Comparison of ENCODE assay signal across 17 mouse cellular contexts in the genomic region with DNA sequence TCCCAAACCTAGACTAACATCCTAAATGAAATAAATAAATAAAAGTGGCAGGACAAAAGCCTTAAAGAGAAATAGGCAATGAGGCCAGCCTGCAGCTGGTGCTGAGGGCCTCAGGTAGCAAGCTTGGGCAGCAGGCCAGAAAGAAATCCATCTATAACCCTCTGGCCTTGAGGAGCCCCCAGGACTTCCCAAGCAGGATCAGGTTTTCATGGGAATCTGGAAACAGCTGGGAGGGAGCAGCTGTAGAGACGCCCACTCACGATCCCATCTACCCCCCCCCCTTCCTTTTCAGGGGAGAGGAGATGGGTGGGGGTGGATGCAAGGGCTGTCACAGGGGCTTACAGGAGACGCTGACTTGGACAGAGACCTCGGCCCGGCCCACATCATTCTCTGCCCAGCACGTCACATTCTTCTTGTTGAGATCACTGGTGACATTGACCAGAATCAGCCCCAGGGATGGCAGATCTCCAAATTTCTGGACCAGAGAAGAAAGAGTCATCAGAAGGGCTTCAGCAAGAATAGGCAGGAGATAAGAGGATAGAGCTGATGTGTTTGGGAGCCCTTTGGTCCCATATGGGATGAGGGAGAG. TPM values are rescaled to one million over a fixed set of nuclear protein-coding genes. Genes with fewer than 3 reads are reported as not detected.
DNase-seq lines count a peak whose midpoint lies in the region; ATAC-seq lines count a peak whose summit lies in the region.
"Had no signal": no experiment of that assay in that cellular context is flagged by ENCODE, and none has a peak within 500 bp of the region (broad histone marks: within the 10 kb centered on the region; RNA-seq: fewer than 3 reads in every experiment).

No protein-coding gene starts in this region.

- peaks cover 16% of the 10 kb centered on the region for H3K4me1 ChIP-seq in kidney, embryonic 14.5 days (ENCODE audit: control insufficient read depth, insufficient read depth, low read length)
- no peaks in the 10 kb centered on the region for H3K4me1 ChIP-seq in neural tube, embryonic 14.5 days (ENCODE audit: control insufficient read depth, insufficient read depth, low read length)
- H3K4me1 ChIP-seq in neural tube, embryonic 15.5 days = 0 out of 2 replicates have a peak, but pooled peaks cover 5% of the 10 kb centered on the region

- H3K4me2 ChIP-seq in kidney, embryonic 14.5 days (replicated peaks; ENCODE audit: low read depth, low read length) = no peak overlapping the region
- no peak overlapping the region for H3K4me2 ChIP-seq in neural tube, embryonic 14.5 days (ENCODE audit: low read depth, low read length)
- no peak overlapping the region for H3K4me2 ChIP-seq in neural tube, embryonic 15.5 days
- H3K4me2 ChIP-seq: limb, embryonic 12.5 days had no signal

- 19% methylated on average over 6 of the region's 6 CpGs for WGBS in kidney, embryonic 14.5 days
- WGBS in neural tube, embryonic 14.5 days = 54% methylated on average over 6 of the region's 6 CpGs
- WGBS in neural tube, embryonic 15.5 days = 61% methylated on average over 6 of the region's 6 CpGs

- no peak overlapping the region for H3K4me3 ChIP-seq in kidney, embryonic 14.5 days (ENCODE audit: low read length)
- H3K4me3 ChIP-seq in neural tube, embryonic 14.5 days (ENCODE audit: low read depth, low read length) = no peak overlapping the region
- no peak overlapping the region for H3K4me3 ChIP-seq in neural tube, embryonic 15.5 days (replicated peaks)
- H3K4me3 ChIP-seq: heart, embryonic 10.5 days; limb, embryonic 12.5 days; midbrain, embryonic 10.5 days had no signal

- no peak overlapping the region for H3K9ac ChIP-seq in kidney, embryonic 14.5 days (ENCODE audit: low read depth, low read length)
- H3K9ac ChIP-seq in neural tube, embryonic 14.5 days (replicated peaks; ENCODE audit: low read depth, low read length) = 0 out of 2 replicates have a peak overlapping the region, but pooled peaks have one; percentile 1
- H3K9ac ChIP-seq in neural tube, embryonic 15.5 days (replicated peaks) = no peak overlapping the region
- H3K9ac ChIP-seq: limb, embryonic 12.5 days had no signal

- ATAC-seq in kidney, embryonic 14.5 days (ENCODE audit: low FRiP score, low TSS enrichment) = 0 out of 2 replicates have a peak, but pooled peaks have one; percentile 12
- ATAC-seq in neural tube, embryonic 14.5 days (ENCODE audit: low read depth) = no peak
- no peak for ATAC-seq in neural tube, embryonic 15.5 days (ENCODE audit: low FRiP score)
- ATAC-seq in megakaryocyte-erythroid progenitor cell, adult 5-6 weeks (replicated peaks; ENCODE audit: low FRiP score, low TSS enrichment, poor library complexity, severe bottlenecking) = no peak
- ATAC-seq: Patski had no signal

- no peaks in the 10 kb centered on the region for H3K9me3 ChIP-seq in kidney, embryonic 14.5 days (ENCODE audit: control insufficient read depth, low read length)
- no peaks in the 10 kb centered on the region for H3K9me3 ChIP-seq in neural tube, embryonic 14.5 days (ENCODE audit: control insufficient read depth, low read length)
- no peaks in the 10 kb centered on the region for H3K9me3 ChIP-seq in neural tube, embryonic 15.5 days (replicated peaks)
- H3K9me3 ChIP-seq: heart, embryonic 10.5 days; limb, embryonic 12.5 days; midbrain, embryonic 10.5 days had no signal

- H3K36me3 ChIP-seq in kidney, embryonic 14.5 days (ENCODE audit: control insufficient read depth, insufficient read depth, low read length) = no peaks in the 10 kb centered on the region
- H3K36me3 ChIP-seq in neural tube, embryonic 14.5 days (ENCODE audit: control insufficient read depth, insufficient read depth, low read length) = no peaks in the 10 kb centered on the region
- H3K36me3 ChIP-seq in neural tube, embryonic 15.5 days = no peaks in the 10 kb centered on the region
- H3K36me3 ChIP-seq: heart, embryonic 10.5 days; limb, embryonic 12.5 days; midbrain, embryonic 10.5 days had no signal

- DNase-seq in adrenal gland, adult 8-10 months = peak; percentile 34
- DNase-seq in adrenal gland, postnatal 4 days (ENCODE audit: low spot score in 2 of 2) = no peak
- DNase-seq in kidney, postnatal 25 days = no peak
- DNase-seq in gastrocnemius, postnatal 4 days (ENCODE audit: low spot score in 2 of 2) = no peak
- DNase-seq: cerebellum, adult 8-10 months; gastrocnemius, postnatal 10 days; kidney, adult 18-20 months; retina, postnatal 1 day had no signal

- H3K27ac ChIP-seq in kidney, embryonic 14.5 days (ENCODE audit: low read depth, low read length) = no peak overlapping the region
- no peak overlapping the region for H3K27ac ChIP-seq in neural tube, embryonic 14.5 days (ENCODE audit: low read depth, low read length)
- no peak overlapping the region for H3K27ac ChIP-seq in neural tube, embryonic 15.5 days (replicated peaks)
- H3K27ac ChIP-seq: heart, embryonic 10.5 days; limb, embryonic 12.5 days; midbrain, embryonic 10.5 days had no signal

- H3K27me3 ChIP-seq in kidney, embryonic 14.5 days (ENCODE audit: control insufficient read depth, insufficient read depth, low read length) = peaks cover under 1% of the 10 kb centered on the region
- H3K27me3 ChIP-seq in neural tube, embryonic 14.5 days (ENCODE audit: control insufficient read depth, insufficient read depth, low read length) = no peaks in the 10 kb centered on the region
- peaks cover 13% of the 10 kb centered on the region; the same call in 1 of the 2 replicates for H3K27me3 ChIP-seq in neural tube, embryonic 15.5 days (replicated peaks)

RNA-seq across cellular contexts. Expression of a gene that starts 9.2 kb away (rescaled TPM):
- total RNA-seq in adrenal gland, adult 8-10 months (2022) = 10 to 100 TPM in 2 of 4 experiments, 1 to 10 TPM in 2; 6.3 to 30.5 (median 13.1) TPM
- 10 to 100 TPM; 14.6 to 26.4 TPM for total RNA-seq in adrenal gland, postnatal 4 days (2021)
- polyA plus RNA-seq in kidney, embryonic 14.5 days (2014; fragmentation: Nextera tagmentation; extraction: Ambion mirVana) = 5.3 and 5.4 TPM in 2 replicates
- polyA plus RNA-seq in neural tube, embryonic 14.5 days (2014; fragmentation: Nextera tagmentation; extraction: Ambion mirVana) = 0.80 and 103 TPM in 2 replicates
- polyA plus RNA-seq in neural tube, embryonic 15.5 days (2015; fragmentation: Nextera tagmentation; extraction: Ambion mirVana) = 41.2 and 50.1 TPM in 2 replicates
- total RNA-seq in gastrocnemius, postnatal 4 days (2021) = under 1 TPM; 0.10 to 0.13 TPM
- not detected in 2 replicates for total RNA-seq in megakaryocyte-erythroid progenitor cell, adult 5-6 weeks (2014; fragmentation: Nextera tagmentation)
- not detected in 2 replicates for total RNA-seq in megakaryocyte-erythroid progenitor cell, adult 5-6 weeks (2017)
- total RNA-seq: neutrophil, adult 5-6 weeks had no signal
- polyA plus RNA-seq: Patski had no signal

RNA-seq across cellular contexts. Expression of a gene that starts 11.0 kb away (rescaled TPM):
- total RNA-seq in adrenal gland, adult 8-10 months (2022) = 1 to 10 TPM in 2 of 4 experiments, under 1 TPM in 2; 0.32 to 3.7 (median 1.9) TPM
- 1 to 10 TPM; 2.1 to 5.8 TPM for total RNA-seq in adrenal gland, postnatal 4 days (2021)
- 0.95 and 0.97 TPM in 2 replicates for polyA plus RNA-seq in kidney, embryonic 14.5 days (2014; fragmentation: Nextera tagmentation; extraction: Ambion mirVana)
- 0.27 and 3.1 TPM in 2 replicates for polyA plus RNA-seq in neural tube, embryonic 14.5 days (2014; fragmentation: Nextera tagmentation; extraction: Ambion mirVana)
- polyA plus RNA-seq in neural tube, embryonic 15.5 days (2015; fragmentation: Nextera tagmentation; extraction: Ambion mirVana) = 1.1 and 2.0 TPM in 2 replicates
- under 1 TPM; 0.15 to 0.18 TPM for total RNA-seq in gastrocnemius, postnatal 4 days (2021)
- total RNA-seq in megakaryocyte-erythroid progenitor cell, adult 5-6 weeks (2014; fragmentation: Nextera tagmentation) = not detected in 2 replicates
- 0.15 TPM in 1 of 2 replicates, not detected in the other for total RNA-seq in megakaryocyte-erythroid progenitor cell, adult 5-6 weeks (2017)
- total RNA-seq: neutrophil, adult 5-6 weeks had no signal
- polyA plus RNA-seq: heart, embryonic 10.5 days had no signal

RNA-seq across cellular contexts. Expression of a gene that starts 37.3 kb away (rescaled TPM):
- total RNA-seq in adrenal gland, adult 8-10 months (2022) = 1 to 10 TPM in 1 of 4 experiments, under 1 TPM in 3; 0.32 to 1.6 (median 0.82) TPM
- total RNA-seq in adrenal gland, postnatal 4 days (2021) = 1 to 10 TPM in 1 of 2 experiments, under 1 TPM in 1; 0.78 to 1.5 TPM
- polyA plus RNA-seq in kidney, embryonic 14.5 days (2014; fragmentation: Nextera tagmentation; extraction: Ambion mirVana) = 0.87 and 0.89 TPM in 2 replicates
- polyA plus RNA-seq in neural tube, embryonic 14.5 days (2014; fragmentation: Nextera tagmentation; extraction: Ambion mirVana) = 0.52 and 0.77 TPM in 2 replicates
- polyA plus RNA-seq in neural tube, embryonic 15.5 days (2015; fragmentation: Nextera tagmentation; extraction: Ambion mirVana) = 0.44 and 1.0 TPM in 2 replicates
- under 1 TPM; 0.39 TPM for total RNA-seq in gastrocnemius, postnatal 4 days (2021)
- not detected in 2 replicates for total RNA-seq in megakaryocyte-erythroid progenitor cell, adult 5-6 weeks (2014; fragmentation: Nextera tagmentation)
- 0.23 TPM in 1 of 2 replicates, not detected in the other for total RNA-seq in megakaryocyte-erythroid progenitor cell, adult 5-6 weeks (2017)

RNA-seq across cellular contexts. Expression of a gene that starts 38.4 kb away (rescaled TPM):
- 10 to 100 TPM; 26.0 to 35.9 (median 29.7) TPM for total RNA-seq in adrenal gland, adult 8-10 months (2022)
- 10 to 100 TPM; 40.3 to 42.5 TPM for total RNA-seq in adrenal gland, postnatal 4 days (2021)
- 25.3 and 41.0 TPM in 2 replicates for polyA plus RNA-seq in kidney, embryonic 14.5 days (2014; fragmentation: Nextera tagmentation; extraction: Ambion mirVana)
- polyA plus RNA-seq in neural tube, embryonic 14.5 days (2014; fragmentation: Nextera tagmentation; extraction: Ambion mirVana) = 3.6 and 9.1 TPM in 2 replicates
- polyA plus RNA-seq in neural tube, embryonic 15.5 days (2015; fragmentation: Nextera tagmentation; extraction: Ambion mirVana) = 9.1 and 13.4 TPM in 2 replicates
- 10 to 100 TPM; 20.8 to 26.2 TPM for total RNA-seq in gastrocnemius, postnatal 4 days (2021)
- 3.3 and 15.3 TPM in 2 replicates for total RNA-seq in megakaryocyte-erythroid progenitor cell, adult 5-6 weeks (2014; fragmentation: Nextera tagmentation)
- 3.2 and 4.3 TPM in 2 replicates for total RNA-seq in megakaryocyte-erythroid progenitor cell, adult 5-6 weeks (2017)

Comparison
In these comparisons a context has a peak if more than half of its experiments do, and no peak if none do; other contexts are left out.
1. RNA of a gene that starts 9.2 kb away (total RNA-seq): 14.6 to 26.4 TPM in adrenal gland, postnatal 4 days and 6.3 to 30.5 TPM in adrenal gland, adult 8-10 months; 0.10 to 0.13 TPM in gastrocnemius, postnatal 4 days and not detected in megakaryocyte-erythroid progenitor cell, adult 5-6 weeks; every median in the first group is over 4 times any median in the second.